Mouse (Mus musculus) liver, postnatal 0 days (tissue): ENCODE results near the gene Chrna4. TPM values are rescaled to one million over a fixed set of nuclear protein-coding genes. Genes with fewer than 3 reads are reported as not detected.

ENCODE experiments used
- ATAC-seq: fragments of 200-750 bp; cut with Nextera tagmentation; 2 replicates; pipeline ENCODE4 v1.8.0; 2017; ENCODE audit warnings: mild to moderate bottlenecking, moderate library complexity
- DNase-seq: peaks from one replicate; pipeline ENCODE4 v3.0.0-alpha.2; 2016
- H3K27ac ChIP-seq: fragments of 300-500 bp; sonication (generic); 2 replicates; pipeline ENCODE4 v1.5.1; 2014; ENCODE audit warnings: antibody characterized with exemption, moderate library complexity, mild to moderate bottlenecking, low read depth
- H3K27me3 ChIP-seq: fragments of 300-500 bp; sonication (generic); 2 replicates; pipeline ENCODE4 v1.6.1; 2014; ENCODE audit warnings: low read length, control low read depth, mixed read lengths; ENCODE audit not compliant: insufficient read depth
- H3K36me3 ChIP-seq: fragments of 300-500 bp; sonication (generic); replicated peaks from 2 replicates; pipeline ENCODE4 v1.6.1; 2014; ENCODE audit warnings: mild to moderate bottlenecking, control low read depth, low read length, moderate library complexity, mixed read lengths; ENCODE audit not compliant: insufficient read depth
- H3K4me1 ChIP-seq: fragments of 300-500 bp; sonication (generic); 2 replicates; pipeline ENCODE4 v1.6.1; 2014; ENCODE audit warnings: antibody characterized with exemption, mild to moderate bottlenecking, control low read depth; ENCODE audit not compliant: insufficient read depth
- H3K4me2 ChIP-seq: fragments of 300-500 bp; sonication (generic); 2 replicates; pipeline ENCODE4 v1.6.1; 2014; ENCODE audit warnings: low read depth, mild to moderate bottlenecking, low read length, moderate library complexity, mixed read lengths
- H3K4me3 ChIP-seq: fragments of 300-500 bp; sonication (generic); 2 replicates; pipeline ENCODE4 v1.5.1; 2014; ENCODE audit warnings: low read depth, low read length
- H3K9ac ChIP-seq: fragments of 300-500 bp; sonication (generic); replicated peaks from 2 replicates; pipeline ENCODE4 v1.6.1; 2014; ENCODE audit warnings: mild to moderate bottlenecking, moderate library complexity
- H3K9me3 ChIP-seq: fragments of 300-500 bp; sonication (generic); 2 replicates; pipeline ENCODE4 v1.6.1; 2016; ENCODE audit warnings: mild to moderate bottlenecking, control low read depth, low read length, mixed read lengths
- CTCF ChIP-seq: sonication (generic); IDR thresholded peaks from 2 replicates; pipeline ENCODE4 v1.5.1; 2016; ENCODE audit warnings: antibody characterized with exemption, low read depth
- EP300 ChIP-seq: IDR thresholded peaks from 2 replicates; pipeline ENCODE4 v1.6.1; 2016; ENCODE audit warnings: antibody characterized with exemption, low read depth, mild to moderate bottlenecking
- WGBS: fragments of 180-500 bp; shearing (Covaris S2); extraction: QIAGEN DNeasy Blood & Tissue Kit; methylation state at CpG from one replicate; pipeline ENCODE4 v1.1.7; 2014; ENCODE audit not compliant: insufficient replicate concordance; 5-methylcytosine and 5-hydroxymethylcytosine counted together
- polyA plus RNA-seq: library from polyadenylated mRNA; unstranded; fragments of >200 nt; fragmentation: Nextera tagmentation; extraction: Ambion mirVana; gene quantifications from 2 replicates; pipeline ENCODE4 v1.2.1, GENCODE M21; 2015

Chrna4 gene
- polyA plus RNA-seq, 1 experiment from 2014 or later = 0.02 TPM

- H3K4me1 ChIP-seq = no peaks in the 10 kb centered on the region
- H3K9ac ChIP-seq = no peak overlapping the region
- TF ChIP-seq CTCF (peak; percentile 87), EP300 (no peak)
- no peaks in the 10 kb centered on the region for H3K9me3 ChIP-seq
- no peaks in the 10 kb centered on the region for H3K27me3 ChIP-seq
- H3K27ac ChIP-seq = no peak overlapping the region
- ATAC-seq (peak; percentile 49; the same call in 1 of the 2 replicates), DNase-seq (peak; percentile 80)
- 15% methylated on average over 5 of the region's 5 CpGs for WGBS
- H3K4me2 ChIP-seq = no peak overlapping the region
- H3K36me3 ChIP-seq = no peaks in the 10 kb centered on the region
- H3K4me3 ChIP-seq = no peak overlapping the region
Measured at GRCm38 (mm10) chr2:181060127-181060526, 16.8 kb upstream of the Chrna4 start.

GRCm38 (mm10) chr2:181058193-181058592 lies 14.8 kb upstream of the Chrna4 start:
- no peak for TF ChIP-seq EP300
- TF ChIP-seq CTCF = no peak
- Histone ChIP-seq H3K9ac (no peak overlapping the region), H3K4me2 (no peak overlapping the region), H3K36me3 (no peaks in the 10 kb centered on the region), H3K27me3 (no peaks in the 10 kb centered on the region), H3K9me3 (no peaks in the 10 kb centered on the region), H3K27ac (no peak overlapping the region), H3K4me1 (no peaks in the 10 kb centered on the region), H3K4me3 (no peak overlapping the region)
- ATAC-seq (no peak), DNase-seq (no peak)
- 27% methylated on average over 3 of the region's 3 CpGs for WGBS

GRCm38 (mm10) chr2:181057341-181057740 lies 14.0 kb upstream of the Chrna4 start:
- Histone ChIP-seq H3K4me1 (no peaks in the 10 kb centered on the region), H3K9ac (no peak overlapping the region), H3K27me3 (no peaks in the 10 kb centered on the region), H3K27ac (no peak overlapping the region), H3K4me2 (no peak overlapping the region), H3K9me3 (no peaks in the 10 kb centered on the region), H3K4me3 (no peak overlapping the region), H3K36me3 (no peaks in the 10 kb centered on the region)
- ATAC-seq (no peak), DNase-seq (no peak)
- 56% methylated on average over 8 of the region's 8 CpGs for WGBS
- TF ChIP-seq CTCF (no peak), EP300 (no peak)

- DNase-seq = no peak
- H3K27ac ChIP-seq = no peak overlapping the region
- no peak for ATAC-seq
- no peak overlapping the region for H3K4me3 ChIP-seq
- H3K27me3 ChIP-seq = no peaks in the 10 kb centered on the region
- no peaks in the 10 kb centered on the region for H3K4me1 ChIP-seq
- H3K9ac ChIP-seq = no peak overlapping the region
- no peak for TF ChIP-seq CTCF
- TF ChIP-seq EP300 = no peak
- H3K4me2 ChIP-seq = no peak overlapping the region
- no peaks in the 10 kb centered on the region for H3K36me3 ChIP-seq
- 81% methylated on average over 1 of the region's 1 CpGs for WGBS
- H3K9me3 ChIP-seq = no peaks in the 10 kb centered on the region
Measured at GRCm38 (mm10) chr2:181052171-181052570, 8.8 kb upstream of the Chrna4 start.

- H3K4me1 ChIP-seq = peaks cover 2% of the 10 kb centered on the region; the same call in 1 of the 2 replicates
- no peak overlapping the region for H3K27ac ChIP-seq
- no peaks in the 10 kb centered on the region for H3K9me3 ChIP-seq
- DNase-seq (no peak), ATAC-seq (no peak)
- H3K9ac ChIP-seq = no peak overlapping the region
- H3K27me3 ChIP-seq = no peaks in the 10 kb centered on the region
- no peak overlapping the region for H3K4me3 ChIP-seq
- no peak overlapping the region for H3K4me2 ChIP-seq
- H3K36me3 ChIP-seq = no peaks in the 10 kb centered on the region
- WGBS = 74% methylated on average over 9 of the region's 9 CpGs
- TF ChIP-seq EP300 (no peak), CTCF (no peak)
Measured at GRCm38 (mm10) chr2:181048986-181049385, 5.6 kb upstream of the Chrna4 start.

GRCm38 (mm10) chr2:181048252-181048945 lies 5.1 kb upstream of the Chrna4 start:
- Histone ChIP-seq H3K4me2 (no peak overlapping the region), H3K9ac (no peak overlapping the region), H3K9me3 (no peaks in the 10 kb centered on the region), H3K36me3 (no peaks in the 10 kb centered on the region), H3K4me1 (peaks cover 2% of the 10 kb centered on the region; the same call in 1 of the 2 replicates), H3K27ac (no peak overlapping the region), H3K27me3 (no peaks in the 10 kb centered on the region), H3K4me3 (no peak overlapping the region)
- TF ChIP-seq EP300 (no peak), CTCF (no peak)
- ATAC-seq (no peak), DNase-seq (no peak)
- 66% methylated on average over 7 of the region's 7 CpGs for WGBS

GRCm38 (mm10) chr2:181044001-181044400 lies 655 bp upstream of the Chrna4 start:
- Histone ChIP-seq H3K36me3 (no peaks in the 10 kb centered on the region), H3K9me3 (no peaks in the 10 kb centered on the region), H3K27ac (no peak overlapping the region), H3K4me3 (no peak overlapping the region), H3K4me2 (no peak overlapping the region), H3K4me1 (peaks cover 11% of the 10 kb centered on the region), H3K9ac (no peak overlapping the region), H3K27me3 (peaks cover 19% of the 10 kb centered on the region)
- ATAC-seq (no peak), DNase-seq (no peak)
- 26% methylated on average over 3 of the region's 3 CpGs for WGBS
- TF ChIP-seq EP300 (no peak), CTCF (no peak)
